Mouse (Mus musculus) cerebellum, adult 2 months (tissue): Measurements from ENCODE around the gene Dock1.

ENCODE experiments used
- CTCF ChIP-seq: fragments of 200-500 bp; IDR thresholded peaks from 2 replicates; pipeline ENCODE4 v1.5.1; 2011; ENCODE audit warnings: low read depth, mild to moderate bottlenecking, control low read depth, low read length, moderate library complexity, borderline replicate concordance; ENCODE audit not compliant: insufficient read depth
- POLR2A ChIP-seq: fragments of 200-500 bp; IDR thresholded peaks from 2 replicates; pipeline ENCODE4 v1.6.1; 2011; ENCODE audit warnings: low read length, control low read depth, borderline replicate concordance; ENCODE audit not compliant: insufficient read depth

DNA sequence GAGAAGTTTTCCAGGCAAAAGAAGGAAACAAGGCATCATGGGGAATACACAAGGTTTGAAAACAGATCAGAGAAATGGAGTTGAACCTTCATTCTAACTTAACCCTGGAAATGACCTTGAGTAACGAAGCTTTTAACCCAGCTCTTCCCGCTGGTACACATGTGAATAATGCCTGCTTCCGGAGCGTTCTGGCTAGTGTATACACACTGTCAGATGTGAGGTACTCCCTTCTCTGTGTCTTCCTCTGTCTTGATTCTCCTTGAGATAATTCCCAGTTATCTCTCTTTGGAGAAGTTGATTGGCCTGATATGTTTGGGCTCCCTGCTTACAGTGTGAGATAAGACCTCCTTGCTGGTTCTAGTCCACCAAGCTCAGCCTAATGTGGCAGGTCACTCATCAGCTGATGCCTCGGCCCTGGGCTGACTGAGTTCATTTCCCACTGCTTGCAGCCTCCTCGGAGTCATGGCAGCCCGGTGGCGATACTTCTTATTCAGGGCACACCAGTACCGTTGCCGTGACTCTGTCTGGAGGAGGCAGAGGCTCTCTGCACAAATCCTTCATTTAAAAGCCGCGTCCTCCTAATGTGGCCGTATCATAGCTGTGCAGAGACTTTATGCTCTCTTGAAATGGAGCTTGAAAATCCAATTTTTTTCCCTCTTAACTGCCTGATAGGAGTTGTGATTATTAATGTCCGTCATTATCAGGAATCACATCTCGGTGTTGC, 102.6 kb downstream of the Dock1 start:
- TF ChIP-seq CTCF = no peak
- TF ChIP-seq POLR2A = no peak
